Mouse (Mus musculus): Measurements from ENCODE around the gene Baz2b.
"Not testable (repeated sequence)": the region's sequence is repeated elsewhere in the genome, so short reads cannot be mapped to it uniquely, and the experiment has no call there.

Gene Baz2b

GRCm38 (mm10) chr2:60200667-60201066 is 9.0 kb downstream of the Baz2b start:
- DNase-seq (ENCODE audit: low spot score in 2 of 2): peak; percentile 38 to 77

- no peak for DNase-seq (ENCODE audit: low spot score in 2 of 2)
These were observed 9.5 kb downstream of the Baz2b start for GRCm38 (mm10) chr2:60200051-60200562.

- DNase-seq (ENCODE audit: low spot score in 2 of 2): no peak
These were observed 12.8 kb downstream of the Baz2b start for GRCm38 (mm10) chr2:60196841-60197240.

- no peak for DNase-seq (ENCODE audit: low spot score in 2 of 2)
These were observed 27.9 kb downstream of the Baz2b start for GRCm38 (mm10) chr2:60181696-60182095.

- no peak for DNase-seq (ENCODE audit: low spot score in 2 of 2)
These were observed 32.1 kb downstream of the Baz2b start for GRCm38 (mm10) chr2:60177490-60177889.

GRCm38 (mm10) chr2:60176087-60176486 is 33.6 kb downstream of the Baz2b start:
- DNase-seq (ENCODE audit: low spot score in 2 of 2): peak in 1 of 2 experiments; percentile 22

GRCm38 (mm10) chr2:60175078-60175477 is 34.6 kb downstream of the Baz2b start:
- no peak for DNase-seq (ENCODE audit: low spot score in 2 of 2)

GRCm38 (mm10) chr2:60173595-60173994 is 36.0 kb downstream of the Baz2b start:
- no peak for DNase-seq (ENCODE audit: low spot score in 2 of 2)

- DNase-seq (ENCODE audit: low spot score in 2 of 2): peak in 1 of 2 experiments; percentile 50
These were observed 36.4 kb downstream of the Baz2b start for GRCm38 (mm10) chr2:60173190-60173589.

GRCm38 (mm10) chr2:60172531-60172914 is 37.1 kb downstream of the Baz2b start:
- DNase-seq (ENCODE audit: low spot score in 2 of 2): peak; percentile 33 to 42

GRCm38 (mm10) chr2:60171786-60172530 is 37.7 kb downstream of the Baz2b start:
- DNase-seq (ENCODE audit: low spot score in 2 of 2): peak in 1 of 2 experiments; percentile 41

- DNase-seq (ENCODE audit: low spot score in 2 of 2): no peak
These were observed 42.8 kb downstream of the Baz2b start for GRCm38 (mm10) chr2:60166878-60167277.

- no peak for DNase-seq (ENCODE audit: low spot score in 2 of 2)
These were observed 44.0 kb downstream of the Baz2b start for GRCm38 (mm10) chr2:60165679-60166078.

GRCm38 (mm10) chr2:60163744-60164143 is 45.9 kb downstream of the Baz2b start:
- no peak for DNase-seq (ENCODE audit: low spot score in 2 of 2)

GRCm38 (mm10) chr2:60152481-60152880 is 57.2 kb downstream of the Baz2b start:
- no peak for DNase-seq (ENCODE audit: low spot score in 2 of 2)

GRCm38 (mm10) chr2:60148651-60149050 is 61.0 kb downstream of the Baz2b start:
- DNase-seq (ENCODE audit: low spot score in 2 of 2): no peak

GRCm38 (mm10) chr2:60147428-60147827 is 62.2 kb downstream of the Baz2b start:
- no peak for DNase-seq (ENCODE audit: low spot score in 2 of 2)

- no peak for DNase-seq (ENCODE audit: low spot score in 2 of 2)
These were observed 63.9 kb downstream of the Baz2b start for GRCm38 (mm10) chr2:60145742-60146141.

- no peak for DNase-seq (ENCODE audit: low spot score in 2 of 2)
These were observed 66.3 kb downstream of the Baz2b start for GRCm38 (mm10) chr2:60143383-60143782.

GRCm38 (mm10) chr2:60142281-60142680 is 67.4 kb downstream of the Baz2b start:
- no peak for DNase-seq (ENCODE audit: low spot score in 2 of 2)

GRCm38 (mm10) chr2:60138751-60139162 is 70.9 kb downstream of the Baz2b start:
- DNase-seq (ENCODE audit: low spot score in 2 of 2): no peak

GRCm38 (mm10) chr2:60135796-60136195 is 73.8 kb downstream of the Baz2b start:
- DNase-seq (ENCODE audit: low spot score in 2 of 2): no peak

GRCm38 (mm10) chr2:60134958-60135357 is 74.7 kb downstream of the Baz2b start:
- not testable (repeated sequence) for DNase-seq (ENCODE audit: low spot score in 2 of 2)

GRCm38 (mm10) chr2:60133072-60133471 is 76.6 kb downstream of the Baz2b start:
- DNase-seq (ENCODE audit: low spot score in 2 of 2): no peak
